Mouse (Mus musculus) heart, embryonic 11.5 days (tissue): ENCODE measurements around the gene Cmtr1. TPM values are rescaled to one million over a fixed set of nuclear protein-coding genes. Genes with fewer than 3 reads are reported as not detected.

Experiments
- ATAC-seq: fragments of 200-750 bp; cut with Nextera tagmentation; replicated peaks from 2 replicates; pipeline ENCODE4 v1.8.0; 2017; ENCODE audit warnings: moderate library complexity; ENCODE audit not compliant: insufficient number of reproducible peaks, low FRiP score, low TSS enrichment
- H3K27ac ChIP-seq: fragments of 300-500 bp; sonication (generic); 2 replicates; pipeline ENCODE4 v1.5.1; 2014; ENCODE audit warnings: mild to moderate bottlenecking, low read depth, low read length
- H3K27me3 ChIP-seq: fragments of 300-500 bp; sonication (generic); 2 replicates; pipeline ENCODE4 v1.6.1; 2014; ENCODE audit warnings: mild to moderate bottlenecking, low read length, mixed read lengths; ENCODE audit not compliant: control insufficient read depth, insufficient read depth
- H3K36me3 ChIP-seq: fragments of 300-500 bp; sonication (generic); 2 replicates; pipeline ENCODE4 v1.6.1; 2014; ENCODE audit warnings: mild to moderate bottlenecking, low read length, moderate library complexity, mixed read lengths; ENCODE audit not compliant: control insufficient read depth, insufficient read depth
- H3K4me1 ChIP-seq: fragments of 300-500 bp; sonication (generic); 2 replicates; pipeline ENCODE4 v1.6.1; 2014; ENCODE audit warnings: low read length; ENCODE audit not compliant: control insufficient read depth, insufficient read depth
- H3K4me2 ChIP-seq: fragments of 300-500 bp; sonication (generic); 2 replicates; pipeline ENCODE4 v1.6.1; 2014; ENCODE audit warnings: mild to moderate bottlenecking, moderate library complexity
- H3K4me3 ChIP-seq: fragments of 300-500 bp; sonication (generic); 2 replicates; pipeline ENCODE4 v1.5.1; 2014; ENCODE audit warnings: low read depth, low read length
- H3K9ac ChIP-seq: fragments of 300-500 bp; sonication (generic); 2 replicates; pipeline ENCODE4 v1.6.1; 2014; ENCODE audit warnings: mild to moderate bottlenecking, low read depth, low read length, moderate library complexity
- H3K9me3 ChIP-seq: fragments of 300-500 bp; sonication (generic); replicated peaks from 2 replicates; pipeline ENCODE4 v1.6.1; 2016; ENCODE audit warnings: low read length; ENCODE audit not compliant: control insufficient read depth
- WGBS: fragments of 180-500 bp; shearing (Covaris S2); extraction: QIAGEN DNeasy Blood & Tissue Kit; methylation state at CpG from one replicate; pipeline ENCODE4 v1.1.7; 2014; ENCODE audit not compliant: insufficient replicate concordance; 5-methylcytosine and 5-hydroxymethylcytosine counted together
- polyA plus RNA-seq: library from polyadenylated mRNA; unstranded; fragments of >200 nt; fragmentation: Nextera tagmentation; extraction: Ambion mirVana; gene quantifications from 2 replicates; pipeline ENCODE4 v1.2.1, GENCODE M21; 2014

The Cmtr1 gene
- polyA plus RNA-seq, 1 experiment from 2014 or later = 99.9 TPM

DNA sequence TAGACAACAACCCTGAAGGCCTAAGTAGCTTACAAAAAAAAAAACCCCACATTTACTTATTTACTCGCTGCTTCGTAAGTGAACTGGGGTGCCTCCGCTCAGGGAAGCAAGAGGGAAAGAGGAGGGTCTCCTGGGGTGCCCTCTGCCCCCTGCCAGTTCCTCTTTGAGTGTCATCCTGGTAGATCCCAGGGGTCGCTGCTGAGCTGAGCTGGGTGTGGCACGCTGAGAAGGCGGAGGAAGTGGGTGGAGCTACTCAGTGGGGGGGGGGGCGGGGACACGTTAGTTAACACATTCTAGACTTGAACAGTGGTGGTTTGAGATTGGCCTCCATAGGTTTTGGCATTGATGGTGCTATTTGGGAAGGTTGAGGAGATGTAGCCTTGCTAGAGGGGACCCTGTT, 67.7 kb downstream of the Cmtr1 start:
- H3K36me3 ChIP-seq = no peaks in the 10 kb centered on the region
- no peak for ATAC-seq
- 37% methylated on average over 8 of the region's 8 CpGs for WGBS
- no peaks in the 10 kb centered on the region; the same call in 1 of the 2 replicates for H3K27me3 ChIP-seq
- no peak overlapping the region for H3K4me3 ChIP-seq
- H3K4me1 ChIP-seq = peaks cover 9% of the 10 kb centered on the region; the same call in 1 of the 2 replicates
- no peaks in the 10 kb centered on the region for H3K9me3 ChIP-seq
- no peak overlapping the region for H3K27ac ChIP-seq
- no peak overlapping the region for H3K9ac ChIP-seq
- no peak overlapping the region for H3K4me2 ChIP-seq

- H3K27ac ChIP-seq = peak overlapping the region; percentile 22; the same call in 1 of the 2 replicates
- H3K9ac ChIP-seq = peak overlapping the region; percentile 34; the same call in 1 of the 2 replicates
- no peak for ATAC-seq
- H3K4me1 ChIP-seq = peaks cover 9% of the 10 kb centered on the region; the same call in 1 of the 2 replicates
- no peak overlapping the region for H3K4me3 ChIP-seq
- no peak overlapping the region for H3K4me2 ChIP-seq
- H3K36me3 ChIP-seq = no peaks in the 10 kb centered on the region
- WGBS = 55% methylated on average over 13 of the region's 13 CpGs
- no peaks in the 10 kb centered on the region for H3K9me3 ChIP-seq
- no peaks in the 10 kb centered on the region; the same call in 1 of the 2 replicates for H3K27me3 ChIP-seq
Observed at GRCm38 (mm10) chr17:29730510-29731265, 70.3 kb downstream of the Cmtr1 start.

- Histone ChIP-seq H3K4me2 (no peak overlapping the region), H3K27me3 (no peaks in the 10 kb centered on the region), H3K9ac (no peak overlapping the region; the same call in 1 of the 2 replicates), H3K36me3 (no peaks in the 10 kb centered on the region), H3K9me3 (no peaks in the 10 kb centered on the region), H3K4me3 (no peak overlapping the region), H3K27ac (no peak overlapping the region), H3K4me1 (peaks cover 11% of the 10 kb centered on the region)
- WGBS = 62% methylated on average over 12 of the region's 12 CpGs
- ATAC-seq = no peak
Observed at GRCm38 (mm10) chr17:29731266-29731952, 71.0 kb downstream of the Cmtr1 start.

- Histone ChIP-seq H3K9ac (no peak overlapping the region), H3K4me3 (no peak overlapping the region), H3K27me3 (no peaks in the 10 kb centered on the region), H3K9me3 (no peaks in the 10 kb centered on the region), H3K4me1 (peaks cover 15% of the 10 kb centered on the region), H3K27ac (no peak overlapping the region), H3K36me3 (no peaks in the 10 kb centered on the region), H3K4me2 (no peak overlapping the region)
- no peak for ATAC-seq
- 65% methylated on average over 6 of the region's 6 CpGs for WGBS
Observed at GRCm38 (mm10) chr17:29731953-29732325, 71.5 kb downstream of the Cmtr1 start.

- no peak overlapping the region for H3K4me3 ChIP-seq
- H3K9ac ChIP-seq = no peak overlapping the region
- H3K36me3 ChIP-seq = no peaks in the 10 kb centered on the region
- H3K4me1 ChIP-seq = peaks cover 15% of the 10 kb centered on the region
- WGBS = 67% methylated on average over 2 of the region's 2 CpGs
- H3K4me2 ChIP-seq = no peak overlapping the region
- no peak overlapping the region for H3K27ac ChIP-seq
- ATAC-seq = no peak
- no peaks in the 10 kb centered on the region for H3K27me3 ChIP-seq
- H3K9me3 ChIP-seq = no peaks in the 10 kb centered on the region
Observed at GRCm38 (mm10) chr17:29732522-29732921, 72.1 kb downstream of the Cmtr1 start.

GRCm38 (mm10) chr17:29736448-29737014, 76.1 kb downstream of the Cmtr1 start:
- Histone ChIP-seq H3K27ac (peak overlapping the region; percentile 50; the same call in 1 of the 2 replicates), H3K4me2 (no peak overlapping the region), H3K36me3 (no peaks in the 10 kb centered on the region), H3K9me3 (no peaks in the 10 kb centered on the region), H3K4me1 (peaks cover 12% of the 10 kb centered on the region), H3K4me3 (no peak overlapping the region), H3K27me3 (no peaks in the 10 kb centered on the region), H3K9ac (no peak overlapping the region)
- WGBS = 39% methylated on average over 15 of the region's 15 CpGs
- ATAC-seq = no peak

- Histone ChIP-seq H3K36me3 (no peaks in the 10 kb centered on the region), H3K27me3 (no peaks in the 10 kb centered on the region), H3K9me3 (no peaks in the 10 kb centered on the region), H3K4me2 (peak overlapping the region; percentile 22; the same call in 1 of the 2 replicates), H3K4me3 (no peak overlapping the region), H3K4me1 (peaks cover 12% of the 10 kb centered on the region), H3K9ac (peak overlapping the region; percentile 22; the same call in 1 of the 2 replicates), H3K27ac (no peak overlapping the region)
- WGBS = 44% methylated on average over 22 of the region's 22 CpGs
- peak; percentile 35; the same call in 1 of the 2 replicates for ATAC-seq
Observed at GRCm38 (mm10) chr17:29737849-29738804, 77.7 kb downstream of the Cmtr1 start.

GRCm38 (mm10) chr17:29747466-29747865, 87.1 kb downstream of the Cmtr1 start:
- H3K9me3 ChIP-seq = no peaks in the 10 kb centered on the region
- no peak overlapping the region for H3K27ac ChIP-seq
- 59% methylated on average over 6 of the region's 6 CpGs for WGBS
- H3K4me1 ChIP-seq = peaks cover 10% of the 10 kb centered on the region
- no peaks in the 10 kb centered on the region for H3K36me3 ChIP-seq
- no peak overlapping the region for H3K9ac ChIP-seq
- no peak for ATAC-seq
- H3K4me3 ChIP-seq = no peak overlapping the region
- H3K27me3 ChIP-seq = no peaks in the 10 kb centered on the region
- no peak overlapping the region for H3K4me2 ChIP-seq
